Mouse (Mus musculus): ENCODE results near the gene Lins1. TPM values are rescaled to one million over a fixed set of nuclear protein-coding genes. Genes with fewer than 3 reads are reported as not detected.

Lins1 gene
- polyA plus RNA-seq, 1 experiment from 2014 or later = 22.2 TPM

DNA sequence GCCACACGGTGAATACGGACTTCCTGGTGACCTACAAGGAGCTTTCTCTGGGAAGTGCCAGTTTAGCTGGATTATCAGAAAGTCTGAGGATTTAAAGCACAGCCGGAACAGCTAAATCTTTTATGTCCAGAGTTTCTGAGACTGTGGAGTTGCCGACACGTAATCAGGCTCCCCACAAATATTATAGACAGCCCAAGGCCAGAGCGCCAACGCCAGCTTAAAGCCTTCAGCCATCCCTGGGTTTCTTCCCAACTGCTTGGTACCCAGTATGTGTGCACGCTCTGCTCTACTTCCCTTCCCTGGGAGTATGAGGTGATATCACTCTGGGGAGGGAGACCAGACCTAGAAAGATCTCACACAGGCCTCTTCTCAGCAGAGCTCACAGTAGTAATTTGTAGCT lies 64.1 kb downstream of the Lins1 start:
- no peak overlapping the region for H3K9ac ChIP-seq (replicated peaks; ENCODE audit: low read depth, low read length)

DNA sequence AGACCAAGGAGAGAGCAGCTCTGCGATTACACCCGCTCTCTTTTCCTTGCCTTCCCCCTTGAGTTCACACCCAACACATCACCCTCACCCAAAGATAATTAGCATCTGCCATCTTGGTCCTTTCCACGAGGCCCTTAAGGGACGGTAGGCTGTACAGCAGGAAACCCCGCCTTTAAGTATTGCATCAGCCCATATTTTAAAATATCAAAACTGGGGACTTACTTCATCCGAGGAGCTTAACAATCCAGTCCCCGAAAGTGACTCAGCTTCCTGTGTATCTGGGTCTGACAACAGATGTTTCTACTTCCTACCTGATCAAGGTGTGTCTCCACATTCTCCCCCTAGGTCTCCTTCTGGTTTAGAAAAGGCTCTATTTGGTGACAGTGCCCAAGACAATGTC lies 65.9 kb downstream of the Lins1 start:
- H3K4me3 ChIP-seq (ENCODE audit: low read depth, low read length) = no peak overlapping the region
- no peaks in the 10 kb centered on the region for H3K4me1 ChIP-seq (ENCODE audit: control insufficient read depth, insufficient read depth, low read length)
- H3K27me3 ChIP-seq (ENCODE audit: control insufficient read depth, insufficient read depth, low read length) = no peaks in the 10 kb centered on the region
- no peaks in the 10 kb centered on the region for H3K36me3 ChIP-seq (ENCODE audit: control insufficient read depth, insufficient read depth, low read length)
- 75% methylated on average over 7 of the region's 7 CpGs for WGBS
- no peak for ATAC-seq (ENCODE audit: insufficient number of reproducible peaks, insufficient read depth, low FRiP score, low read depth)
- no peaks in the 10 kb centered on the region for H3K9me3 ChIP-seq (ENCODE audit: control insufficient read depth, low read depth, low read length)
- no peak overlapping the region for H3K9ac ChIP-seq (replicated peaks; ENCODE audit: low read depth, low read length)
- no peak overlapping the region for H3K4me2 ChIP-seq (replicated peaks; ENCODE audit: low read depth, low read length)
- H3K27ac ChIP-seq (ENCODE audit: low read length) = no peak overlapping the region

More for the DNA sequence above, 64.1 kb downstream of the Lins1 start:
- no peaks in the 10 kb centered on the region for H3K4me1 ChIP-seq (ENCODE audit: control insufficient read depth, insufficient read depth, low read length)
- no peak overlapping the region for H3K27ac ChIP-seq (ENCODE audit: low read length)
- WGBS = 71% methylated on average over 8 of the region's 8 CpGs
- H3K36me3 ChIP-seq (ENCODE audit: control insufficient read depth, insufficient read depth, low read length) = no peaks in the 10 kb centered on the region
- no peak overlapping the region for H3K4me3 ChIP-seq (ENCODE audit: low read depth, low read length)
- ATAC-seq (ENCODE audit: insufficient number of reproducible peaks, insufficient read depth, low FRiP score, low read depth) = no peak
- no peaks in the 10 kb centered on the region for H3K27me3 ChIP-seq (ENCODE audit: control insufficient read depth, insufficient read depth, low read length)
- no peaks in the 10 kb centered on the region for H3K9me3 ChIP-seq (ENCODE audit: control insufficient read depth, low read depth, low read length)
- H3K4me2 ChIP-seq (replicated peaks; ENCODE audit: low read depth, low read length) = no peak overlapping the region

Other genes with a start within 250 kb of the Lins1 start
- 14.9 and 17.3 TPM in 2 replicates for gene Asb7, start 293 bp upstream of the Lins1 start, polyA plus RNA-seq (2014; fragmentation: Nextera tagmentation; extraction: Ambion mirVana)
- 7.6 and 9.2 TPM in 2 replicates for gene Cers3, start 53.6 kb downstream of the Lins1 start, polyA plus RNA-seq (2014; fragmentation: Nextera tagmentation; extraction: Ambion mirVana)
- 7.5 and 7.8 TPM in 2 replicates for gene Adamts17, start 149.8 kb downstream of the Lins1 start, polyA plus RNA-seq (2014; fragmentation: Nextera tagmentation; extraction: Ambion mirVana)

Measured in stomach, embryonic 14.5 days (tissue).